Mouse (Mus musculus): ENCODE measurements around the gene Susd4. TPM values are rescaled to one million over a fixed set of nuclear protein-coding genes. Genes with fewer than 3 reads are reported as not detected.

Gene Susd4
- polyA plus RNA-seq, 1 experiment: 0.54 TPM

GRCm38 (mm10) chr1:182944638-182945037 is 181.0 kb downstream of the Susd4 start:
- Histone ChIP-seq H3K36me3 (ENCODE audit: control insufficient read depth, insufficient read depth, low read length) (no peaks in the 10 kb centered on the region), H3K4me3 (ENCODE audit: extremely low read depth, insufficient read depth, insufficient read length) (no peak overlapping the region), H3K4me1 (ENCODE audit: control insufficient read depth, insufficient read depth, insufficient read length) (no peaks in the 10 kb centered on the region), H3K27ac (ENCODE audit: insufficient read depth, low read length) (no peak overlapping the region), H3K27me3 (ENCODE audit: control insufficient read depth, insufficient read depth, low read length) (no peaks in the 10 kb centered on the region)
- DNase-seq (ENCODE audit: low read depth in 1 of 2, low spot score in 2 of 2): no peak
- WGBS: 65% methylated on average over 5 of the region's 5 CpGs
- TF ChIP-seq POLR2A (IDR thresholded peaks at IDR 0.05; ENCODE audit: low read depth, low read length): no peak
- TF ChIP-seq CTCF (IDR thresholded peaks at IDR 0.05; ENCODE audit: extremely low read depth, insufficient read depth, insufficient read length, insufficient replicate concordance): no peak

GRCm38 (mm10) chr1:182945561-182945960 is 181.9 kb downstream of the Susd4 start:
- Histone ChIP-seq H3K4me1 (ENCODE audit: control insufficient read depth, insufficient read depth, insufficient read length) (no peaks in the 10 kb centered on the region), H3K36me3 (ENCODE audit: control insufficient read depth, insufficient read depth, low read length) (no peaks in the 10 kb centered on the region), H3K4me3 (ENCODE audit: extremely low read depth, insufficient read depth, insufficient read length) (no peak overlapping the region), H3K27ac (ENCODE audit: insufficient read depth, low read length) (no peak overlapping the region), H3K27me3 (ENCODE audit: control insufficient read depth, insufficient read depth, low read length) (no peaks in the 10 kb centered on the region)
- TF ChIP-seq CTCF (IDR thresholded peaks at IDR 0.05; ENCODE audit: extremely low read depth, insufficient read depth, insufficient read length, insufficient replicate concordance) (no peak), POLR2A (IDR thresholded peaks at IDR 0.05; ENCODE audit: low read depth, low read length) (no peak)
- 73% methylated on average over 6 of the region's 6 CpGs for WGBS
- DNase-seq (ENCODE audit: low read depth in 1 of 2, low spot score in 2 of 2): no peak

Other genes with a start within 250 kb of the Susd4 start
- gene Capn2, start 246.3 kb upstream of the Susd4 start, polyA plus RNA-seq (2012; rRNA removed): 11.7 and 14.0 TPM in 2 replicates
- gene Capn8, start 198.9 kb upstream of the Susd4 start, polyA plus RNA-seq (2012; rRNA removed): not detected in 2 replicates
- not detected in 2 replicates for gene Ccdc185, start 14.7 kb upstream of the Susd4 start, polyA plus RNA-seq (2012; rRNA removed)
- 1.1 and 1.6 TPM in 2 replicates for gene Tlr5, start 190.9 kb downstream of the Susd4 start, polyA plus RNA-seq (2012; rRNA removed)

Measured in spleen, adult 2 months (tissue).